16 mouse cellular contexts compared by ENCODE assay signal in the genomic region with DNA sequence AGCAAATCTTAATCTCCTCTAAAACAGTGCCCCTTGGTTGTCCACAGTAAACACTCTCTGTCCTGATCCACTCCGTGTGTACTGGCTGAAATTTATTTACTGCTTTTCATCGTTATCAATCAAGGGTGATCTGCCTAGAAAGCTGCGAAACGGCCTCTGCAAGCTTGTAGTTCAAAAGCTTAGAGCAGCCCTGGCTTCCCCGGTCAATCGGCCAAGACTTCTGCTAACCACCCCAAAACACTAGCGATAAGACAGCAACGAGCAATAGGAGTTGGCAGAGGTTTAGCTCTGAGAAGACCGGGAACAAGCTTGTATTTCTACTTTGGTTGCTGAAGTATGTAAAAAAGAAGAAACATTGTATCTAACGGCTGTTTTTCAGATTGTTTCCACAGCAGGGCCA.
"Had no signal": no experiment of that assay in that cellular context is flagged by ENCODE, and none has a peak within 500 bp of the region (broad histone marks: within the 10 kb centered on the region; RNA-seq: fewer than 3 reads in every experiment).

No protein-coding gene starts in this region.

- H3K4me2 ChIP-seq: kidney, embryonic 15.5 days; limb, embryonic 12.5 days; liver, embryonic 13.5 days; lung, embryonic 15.5 days; midbrain, embryonic 11.5 days; midbrain, embryonic 15.5 days; neural tube, embryonic 12.5 days had no signal

- DNase-seq: kidney, adult 2 months; kidney, postnatal 14 days; liver; liver, embryonic 13.5 days; liver, postnatal 0 days; thymus, adult 2 months; thymus, postnatal 25 days had no signal

- H3K27me3 ChIP-seq: kidney, embryonic 15.5 days; limb, embryonic 12.5 days; liver, embryonic 13.5 days; midbrain, embryonic 15.5 days; neural tube, embryonic 12.5 days had no signal

- H3K9ac ChIP-seq: kidney, embryonic 15.5 days; limb, embryonic 12.5 days; liver, embryonic 13.5 days; liver, postnatal 0 days; lung, embryonic 15.5 days; midbrain, embryonic 15.5 days; neural tube, embryonic 12.5 days had no signal

- H3K4me3 ChIP-seq: kidney, embryonic 15.5 days; limb, embryonic 12.5 days; liver, embryonic 13.5 days; lung, embryonic 15.5 days; megakaryocyte, embryonic 14.5 days; midbrain, embryonic 15.5 days; neural tube, embryonic 12.5 days had no signal

- H3K4me1 ChIP-seq: midbrain, embryonic 15.5 days had no signal

- H3K36me3 ChIP-seq: kidney, embryonic 15.5 days; limb, embryonic 12.5 days; liver, embryonic 13.5 days; lung, embryonic 15.5 days; midbrain, embryonic 15.5 days; neural tube, embryonic 12.5 days had no signal

- ATAC-seq: liver, postnatal 0 days; midbrain, embryonic 15.5 days had no signal

- H3K27ac ChIP-seq: kidney, embryonic 15.5 days; limb, embryonic 12.5 days; liver, embryonic 13.5 days; lung, embryonic 15.5 days; macrophage; midbrain, embryonic 15.5 days; neural tube, embryonic 12.5 days; stomach, postnatal 0 days had no signal

- H3K9me3 ChIP-seq: kidney, embryonic 15.5 days; limb, embryonic 12.5 days; liver, embryonic 13.5 days; lung, embryonic 15.5 days; megakaryocyte, embryonic 14.5 days; midbrain, embryonic 15.5 days; neural tube, embryonic 12.5 days had no signal
